Mouse (Mus musculus) cortical plate, adult 2 months (tissue): ENCODE measurements at regions not wholly inside any gene's neighbourhood (a gene's known extent, or its start where the extent isn't known, plus 50 kb on each side); places are given as distances from the start of the nearest gene placed in this dataset.

Source experiments
- CTCF ChIP-seq: fragments of 200-500 bp; IDR thresholded peaks from 2 replicates; pipeline ENCODE4 v1.5.1; 2011; ENCODE audit warnings: mild to moderate bottlenecking, control low read depth, low read length; ENCODE audit not compliant: insufficient read depth; ENCODE audit errors: extremely low read depth
- POLR2A ChIP-seq: fragments of 200-500 bp; IDR thresholded peaks from 2 replicates; pipeline ENCODE4 v1.6.1; 2011; ENCODE audit warnings: mild to moderate bottlenecking, low read length, control low read depth; ENCODE audit not compliant: insufficient read depth; ENCODE audit errors: extremely low read depth

GRCm38 (mm10) chr15:62048981-62049380 lies 1126.2 kb upstream of the A1bg start:
- no peak for TF ChIP-seq CTCF
- no peak for TF ChIP-seq POLR2A
